Mouse (Mus musculus) heart, adult 11 months (tissue): ENCODE measurements at regions not wholly inside any gene's neighbourhood (a gene's known extent, or its start where the extent isn't known, plus 50 kb on each side); places are given as distances from the start of the nearest gene placed in this dataset.

Experiments used
- DNase-seq: peaks from one replicate; pipeline ENCODE4 v3.0.0; 2022

DNA sequence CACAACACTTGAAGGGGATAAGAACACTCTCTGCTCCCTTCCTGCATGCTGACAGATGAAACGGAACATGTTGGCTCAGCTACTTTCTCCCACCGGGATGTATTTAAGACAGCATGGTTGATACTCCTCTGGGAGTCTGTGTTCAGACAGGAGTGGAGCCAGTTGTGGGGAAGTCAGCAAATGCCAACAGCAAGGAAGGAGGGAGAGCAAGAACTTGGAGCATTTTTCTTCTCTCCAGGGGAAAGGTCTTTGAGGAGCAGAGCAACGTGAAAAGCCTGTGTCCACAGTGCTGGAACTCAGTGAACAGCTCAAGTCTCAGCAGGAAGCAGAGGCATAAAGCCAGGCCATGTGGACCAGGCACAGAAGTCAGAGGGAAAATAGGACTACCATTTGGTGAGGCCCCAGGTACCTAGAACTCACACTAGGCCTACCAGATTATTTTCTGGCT lies 188.8 kb upstream of the Dmac1 start:
- peak; percentile 97 for DNase-seq

DNA sequence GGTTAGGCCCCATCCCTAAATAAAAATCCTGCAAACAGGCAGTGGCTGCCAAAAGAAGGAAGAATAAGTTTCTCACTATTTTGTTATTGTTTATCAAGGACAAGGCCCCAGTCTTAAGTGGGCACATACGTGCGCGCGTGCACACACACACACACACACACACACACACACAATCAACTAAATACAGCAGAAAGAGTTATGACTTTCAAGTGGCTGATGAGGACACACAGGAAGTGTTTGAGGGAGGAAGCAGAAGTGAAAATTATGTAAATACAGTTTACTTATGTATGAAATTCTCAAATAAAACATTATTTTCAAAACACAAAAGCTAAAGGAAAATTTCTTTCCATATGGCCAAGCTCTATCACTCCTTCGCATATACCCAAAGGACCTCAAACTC lies 185.5 kb upstream of the Dmac1 start:
- DNase-seq = no peak

DNA sequence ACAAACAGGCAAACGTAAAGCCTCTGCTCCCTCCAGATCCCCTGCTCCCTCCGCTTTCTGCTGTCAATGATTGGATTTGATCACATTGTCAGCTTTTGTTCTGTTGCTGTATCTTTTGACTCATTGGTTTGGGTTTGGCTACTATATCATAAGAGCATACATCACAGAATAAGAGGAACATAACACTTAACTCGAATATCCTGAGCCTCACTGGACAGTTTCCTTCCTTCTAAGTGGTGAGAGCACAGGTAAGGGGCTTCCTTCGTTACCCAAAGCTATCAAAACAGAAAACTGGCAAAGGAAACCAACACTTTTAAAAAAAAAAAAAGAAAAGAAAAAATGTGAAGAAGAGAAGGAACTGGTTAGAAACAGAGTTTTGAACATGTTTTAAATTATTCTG lies 171.4 kb upstream of the Dmac1 start:
- DNase-seq = no peak

DNA sequence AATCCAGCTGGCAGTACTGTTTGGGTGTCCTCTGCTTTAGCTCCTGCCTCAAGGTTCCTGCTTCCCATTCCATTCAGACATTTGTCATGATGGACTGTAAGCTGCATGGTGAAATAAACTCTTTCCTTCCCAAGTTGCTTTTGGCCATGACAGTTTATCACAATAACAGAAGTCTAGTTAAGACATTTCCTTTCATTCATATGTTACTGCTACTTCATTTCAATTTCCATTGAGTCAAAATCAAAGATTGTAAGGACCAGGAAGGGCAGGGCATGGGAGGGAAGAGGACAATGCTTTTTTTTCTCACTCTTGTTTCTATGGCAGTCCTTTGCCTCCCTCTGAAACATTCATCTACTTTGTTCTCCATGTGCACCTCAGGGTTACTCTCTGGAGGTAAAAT lies 145.2 kb upstream of the Dmac1 start:
- no peak for DNase-seq

DNA sequence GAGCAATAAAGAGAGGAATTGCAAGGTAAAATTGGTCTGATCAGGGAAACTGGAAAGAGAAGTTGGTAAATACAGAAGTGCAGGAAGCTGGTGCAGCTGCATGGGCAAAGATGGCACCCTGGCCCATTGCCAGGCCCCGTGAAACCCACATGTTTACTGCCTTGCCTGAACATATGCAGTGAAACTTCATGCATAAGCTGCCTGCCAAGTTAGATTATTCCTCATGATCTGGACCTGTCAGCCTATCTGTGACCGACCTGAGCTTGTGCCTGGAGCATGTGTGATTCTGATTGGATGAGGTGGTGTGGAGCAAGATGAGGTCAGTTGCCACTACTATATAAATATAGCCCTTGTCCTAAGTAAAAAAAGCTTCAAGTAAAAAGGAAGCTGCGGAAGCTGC lies 122.6 kb upstream of the Dmac1 start:
- DNase-seq = peak; percentile 84

DNA sequence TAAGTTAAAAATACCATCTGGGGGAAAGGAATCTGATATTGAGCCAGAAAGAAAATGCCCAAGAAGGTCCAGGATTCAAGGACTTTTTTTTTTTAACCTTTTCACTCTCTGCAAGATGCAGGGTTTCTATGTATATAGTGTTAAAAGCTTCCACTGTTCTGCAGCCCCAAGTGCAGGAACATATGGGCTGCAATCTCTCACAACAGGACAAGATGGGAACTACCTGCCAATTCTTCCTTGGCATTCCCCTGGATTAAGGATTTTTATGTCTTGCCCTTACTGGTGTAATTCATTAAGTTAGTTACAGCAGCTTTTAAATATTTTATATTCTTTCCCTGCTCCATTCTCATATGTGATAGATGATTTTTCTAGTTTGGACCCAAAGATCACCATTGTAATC lies 116.9 kb upstream of the Dmac1 start:
- no peak for DNase-seq

DNA sequence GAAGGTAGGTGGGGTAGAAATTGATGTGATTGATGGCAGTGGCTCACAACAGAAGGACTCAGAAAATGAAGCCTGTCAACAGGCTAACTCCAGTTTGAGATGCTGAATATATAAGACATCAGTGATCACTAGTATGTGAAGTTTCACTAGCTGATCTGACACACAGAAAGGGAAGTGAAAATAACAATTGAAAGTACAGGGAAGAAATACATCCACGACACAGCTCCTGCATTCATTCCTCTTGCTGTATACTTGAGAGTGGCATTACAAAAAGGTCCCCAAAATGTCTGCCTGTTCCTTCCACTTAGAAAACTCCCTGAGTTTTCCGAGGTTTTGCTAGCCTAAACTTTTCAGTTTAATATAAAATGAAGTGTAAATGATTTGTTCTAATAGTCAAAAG lies 116.2 kb upstream of the Dmac1 start:
- DNase-seq = no peak

DNA sequence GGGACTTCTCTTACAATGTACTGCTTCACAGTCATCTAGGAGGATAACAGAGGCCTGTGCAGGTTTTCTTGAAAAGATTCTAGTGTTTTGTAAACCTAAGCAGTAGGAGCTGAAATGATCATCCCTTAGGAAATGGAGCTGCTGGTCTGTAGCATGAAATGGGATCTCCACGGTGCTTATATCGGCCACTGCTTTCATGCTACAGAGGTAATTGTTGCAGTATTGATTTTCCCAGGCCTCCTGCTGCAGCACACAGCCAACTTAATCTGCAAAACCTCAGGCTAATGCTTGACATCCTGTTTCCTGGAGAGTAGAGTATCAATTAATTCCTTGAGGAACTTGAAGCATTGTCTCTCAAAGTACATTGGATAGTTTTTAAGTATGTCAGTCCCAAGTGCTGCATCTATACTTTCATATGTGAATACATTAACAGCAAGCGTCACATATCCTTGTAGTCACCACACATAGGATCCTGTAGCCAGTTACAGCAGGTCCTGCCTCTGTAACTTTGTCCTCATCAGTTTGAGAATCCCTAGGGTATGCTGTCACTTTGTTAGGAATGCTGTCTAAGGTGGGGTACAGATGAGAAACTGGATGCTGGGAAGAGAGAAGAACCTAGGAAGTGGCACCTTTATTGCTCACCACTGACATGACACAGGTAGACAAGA lies 108.3 kb upstream of the Dmac1 start:
- no peak for DNase-seq

DNA sequence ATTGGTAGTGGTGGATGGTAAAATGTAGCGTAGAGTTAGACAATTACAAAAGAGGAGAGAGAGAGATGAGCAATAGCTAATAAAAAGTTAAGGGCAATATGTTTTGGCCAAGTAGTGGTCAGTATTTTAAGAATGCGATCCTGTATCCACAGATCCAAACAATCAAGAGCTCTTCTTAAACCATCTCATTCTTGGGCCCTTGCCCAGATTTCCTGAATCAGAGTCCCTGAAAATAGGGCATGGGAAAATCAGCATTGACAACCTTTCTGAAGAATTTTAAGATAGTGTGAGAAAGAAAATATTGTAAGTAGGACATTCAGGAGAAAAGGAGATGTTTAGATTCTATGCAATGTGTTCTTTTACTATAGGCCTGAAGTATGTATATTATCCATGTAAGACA lies 81.4 kb upstream of the Dmac1 start:
- DNase-seq = no peak

DNA sequence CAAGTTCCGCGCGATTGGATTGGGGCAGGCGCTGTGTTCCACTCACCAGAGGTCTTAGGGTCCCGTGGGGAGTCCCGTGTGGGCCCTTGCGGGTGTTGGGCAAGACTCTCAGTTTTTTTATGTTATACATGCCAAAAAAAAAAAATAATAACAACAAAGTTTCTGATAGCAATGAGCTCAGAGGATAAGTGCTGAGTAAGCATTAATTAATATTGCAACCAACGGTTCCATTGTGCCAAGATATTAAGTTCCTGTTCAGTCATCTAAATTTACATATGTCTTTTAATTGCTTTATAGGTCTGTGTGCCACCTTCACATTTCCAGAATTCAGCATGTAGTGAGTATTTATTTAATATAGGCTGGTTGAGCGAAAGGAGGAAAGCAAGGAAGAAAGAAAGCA lies 77.5 kb upstream of the Dmac1 start:
- no peak for DNase-seq

DNA sequence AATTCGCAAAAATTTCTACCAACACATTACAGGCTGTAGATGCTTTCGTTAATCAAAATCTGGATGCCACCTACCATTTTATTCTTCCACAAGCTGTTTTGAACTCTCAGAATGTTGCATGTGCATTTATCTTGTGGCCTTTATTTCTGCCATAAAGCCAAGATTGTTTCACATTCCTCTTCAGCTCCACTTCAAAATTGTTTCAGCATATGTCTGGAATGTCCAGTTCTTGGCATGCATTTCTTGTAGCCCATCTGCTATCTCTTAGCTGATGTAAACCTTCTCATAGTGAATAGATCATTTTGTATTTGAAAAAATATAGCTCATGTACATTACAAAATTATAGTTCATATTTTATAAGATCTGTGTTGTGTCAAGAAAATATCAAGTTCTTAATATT lies 56.4 kb upstream of the Dmac1 start:
- no peak for DNase-seq

DNA sequence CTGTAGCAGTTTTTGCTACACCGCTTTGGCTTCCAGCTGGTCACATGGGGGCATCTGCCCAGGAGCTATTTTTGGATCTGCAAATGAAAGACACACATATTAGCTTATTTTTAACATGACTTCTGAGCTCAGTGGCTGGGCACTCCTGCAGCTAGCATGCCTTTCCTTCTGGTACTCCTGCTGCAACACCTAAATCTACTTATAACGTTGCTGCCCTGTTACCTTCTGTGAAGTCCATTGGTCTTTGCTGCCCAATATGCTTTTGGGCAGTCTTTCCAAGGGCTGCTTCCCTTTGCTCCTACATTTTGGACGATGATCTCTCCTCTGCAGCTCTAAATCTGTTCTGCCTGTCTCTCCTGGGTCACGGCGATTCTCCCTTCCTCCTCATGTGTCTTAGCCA lies 54.7 kb upstream of the Dmac1 start:
- peak; percentile 72 for DNase-seq

DNA sequence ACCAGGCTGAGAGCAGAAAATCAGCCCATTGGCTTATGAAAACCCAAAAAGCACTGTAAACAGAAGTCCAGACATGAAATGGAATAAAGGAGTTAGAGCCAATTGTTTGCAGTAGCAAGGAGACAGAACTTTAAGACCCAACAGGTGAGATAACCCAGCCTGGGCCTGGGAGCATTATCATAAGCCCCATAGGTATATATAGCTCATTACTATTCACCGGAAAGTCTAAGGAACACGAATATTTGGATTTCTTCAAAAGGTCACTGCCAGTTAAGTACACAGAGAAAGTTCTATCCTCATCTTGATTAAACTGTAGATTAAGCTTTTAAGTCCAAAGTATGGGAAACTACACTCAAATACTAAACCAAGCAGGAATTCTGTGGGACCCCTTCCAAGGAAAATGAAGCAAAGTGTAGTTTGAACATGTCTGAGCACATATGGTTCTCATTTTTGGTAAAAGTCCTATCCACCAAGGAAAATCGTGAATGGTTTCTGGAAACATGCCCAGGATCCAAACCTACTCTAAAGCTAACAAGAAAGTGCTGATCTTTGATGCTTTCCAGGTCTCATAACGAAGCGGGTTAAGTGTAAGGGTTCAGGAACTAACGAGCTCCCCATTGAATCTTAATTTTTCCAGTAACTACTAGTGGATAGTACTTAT lies 51.5 kb upstream of the Dmac1 start:
- peak; percentile 43 for DNase-seq
